Mouse (Mus musculus) layer of hippocampus, postnatal 36 days (tissue): ENCODE results near the gene Vax2. TPM values are rescaled to one million over a fixed set of nuclear protein-coding genes. Genes with fewer than 3 reads are reported as not detected.
A peak's percentile ranks its signal among the peaks of the same experiment; 100 is the strongest.

ENCODE experiments used
- DNase-seq, 2 experiments: peaks; one replicate each; pipeline ENCODE4 v3.0.0; 2022
- total RNA-seq, 2 experiments: library from RNA; stranded (reverse); gene quantifications; 2 replicates each; pipeline ENCODE4 v1.2.3; 2021

Vax2 gene
- total RNA-seq, 2 experiments from 2014 or later, result not detected

DNA sequence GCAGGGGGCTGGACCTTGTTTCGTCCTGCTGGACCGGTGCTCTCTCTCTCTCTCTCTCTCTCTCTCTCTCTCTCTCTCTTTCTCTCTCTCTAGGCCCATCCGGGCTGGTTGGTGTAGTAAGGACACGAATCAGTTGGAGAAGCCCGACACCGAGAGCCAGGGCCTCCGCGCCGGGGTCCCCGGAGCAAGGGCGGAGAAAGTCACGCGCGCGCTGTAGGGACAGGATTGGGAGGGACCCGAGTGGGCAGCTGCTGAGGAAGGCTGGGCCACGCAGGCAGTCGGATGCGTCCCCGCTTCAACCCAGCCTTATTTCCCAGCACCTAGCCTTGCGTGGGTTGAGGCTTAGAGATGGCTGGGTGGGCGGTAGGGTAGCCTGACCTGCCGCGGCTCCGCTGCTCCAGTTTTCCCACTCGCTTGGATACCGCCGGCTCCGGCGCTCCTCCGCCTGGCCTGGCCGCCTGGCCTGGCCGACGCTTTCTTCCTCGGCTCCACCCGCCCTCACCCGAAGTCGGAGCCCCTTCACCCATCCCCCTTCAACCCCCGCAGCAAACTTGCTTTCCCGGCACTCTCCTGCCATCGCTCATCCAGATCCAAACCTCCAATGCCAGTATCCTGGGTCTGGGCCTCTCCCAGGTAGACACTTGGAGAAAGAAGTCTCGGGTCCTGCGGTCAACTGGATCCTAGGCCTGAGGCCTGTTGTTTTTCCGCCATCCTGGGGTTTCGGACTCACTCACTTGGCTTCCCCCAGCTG, 836 bp downstream of the Vax2 start:
- DNase-seq, result no peak

DNA sequence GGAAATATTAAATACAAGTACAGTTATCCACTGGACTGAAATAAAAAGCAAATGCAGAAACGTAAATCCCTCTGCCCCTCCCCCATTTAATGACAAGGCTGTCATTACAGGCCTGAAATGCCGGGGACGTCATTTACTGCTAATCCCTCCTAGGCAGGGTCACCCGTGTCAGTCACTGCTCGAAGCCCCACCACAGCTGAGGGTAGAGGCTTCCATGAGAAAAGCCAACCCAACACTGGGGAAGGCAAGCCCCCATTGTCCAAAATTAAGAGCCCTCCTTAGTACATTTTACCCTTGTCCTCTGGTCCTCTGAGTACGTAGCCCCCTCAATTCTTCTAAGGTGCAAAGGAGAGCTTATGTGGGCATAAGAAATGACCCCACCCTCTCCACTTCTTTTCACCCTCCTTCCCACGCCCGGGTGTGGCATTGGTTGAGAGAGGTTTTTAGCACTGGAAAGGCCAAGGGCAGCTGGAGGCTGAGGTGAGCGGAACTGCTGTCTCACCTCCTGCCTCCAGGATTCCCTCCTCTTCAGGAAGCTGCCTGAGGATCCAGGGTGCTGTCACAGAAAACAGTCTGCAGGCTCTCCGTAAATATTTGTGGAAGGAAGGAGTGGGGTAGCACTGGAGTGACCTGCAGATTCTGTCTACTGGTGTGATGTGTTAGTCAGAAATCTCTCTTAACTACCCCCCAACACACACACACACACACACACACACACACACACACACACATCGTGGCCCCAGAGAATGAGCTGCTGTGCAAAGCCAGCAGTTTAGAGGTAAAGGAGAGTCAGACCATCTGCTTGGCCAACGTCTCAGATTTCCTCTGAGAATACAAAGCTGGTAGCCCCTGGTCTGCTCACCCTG, 2.4 kb downstream of the Vax2 start:
- DNase-seq, result no peak

DNA sequence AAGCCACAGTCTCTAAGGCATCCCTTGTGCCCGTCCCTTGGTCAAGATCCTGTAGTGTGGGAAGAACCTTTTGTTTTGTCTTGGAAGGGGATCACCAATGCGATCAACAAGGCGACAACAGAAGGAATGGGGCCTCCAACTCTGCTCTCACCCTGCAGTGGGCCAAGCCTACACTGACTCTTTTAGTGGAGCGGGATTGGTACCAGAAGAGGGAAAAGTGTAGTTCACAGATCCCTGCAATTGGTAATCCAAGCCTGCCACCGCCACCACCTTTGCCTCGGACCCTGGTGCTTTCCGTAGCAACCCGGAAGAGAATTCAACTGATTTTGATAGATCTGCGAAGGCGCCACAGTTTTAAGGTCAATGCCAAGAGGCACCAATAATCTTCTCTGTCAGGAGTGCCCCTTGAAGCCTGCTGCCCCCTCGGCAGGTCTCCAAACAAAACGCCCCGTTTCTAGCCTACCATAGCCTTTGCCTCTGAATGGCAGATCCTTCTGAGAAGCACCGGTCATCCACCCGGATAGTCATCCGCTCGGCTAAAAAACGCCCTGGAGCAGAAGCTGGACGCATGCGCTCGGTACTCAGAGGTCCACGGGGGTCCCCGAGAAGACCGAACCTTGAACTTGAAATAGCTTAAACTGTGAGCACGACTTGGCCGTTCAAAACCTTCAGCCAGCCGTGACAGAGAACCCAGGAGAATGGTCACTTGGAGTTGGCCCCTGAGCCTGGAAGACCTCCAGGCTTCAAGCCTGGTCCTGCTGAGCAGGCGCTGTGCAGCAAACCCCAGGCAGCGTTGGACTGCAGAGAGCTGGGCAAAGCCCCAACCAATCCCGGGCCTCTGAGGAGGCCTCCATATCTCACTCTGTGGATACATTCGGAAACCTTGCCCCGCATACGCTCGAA, 3.4 kb downstream of the Vax2 start:
- no peak for DNase-seq

DNA sequence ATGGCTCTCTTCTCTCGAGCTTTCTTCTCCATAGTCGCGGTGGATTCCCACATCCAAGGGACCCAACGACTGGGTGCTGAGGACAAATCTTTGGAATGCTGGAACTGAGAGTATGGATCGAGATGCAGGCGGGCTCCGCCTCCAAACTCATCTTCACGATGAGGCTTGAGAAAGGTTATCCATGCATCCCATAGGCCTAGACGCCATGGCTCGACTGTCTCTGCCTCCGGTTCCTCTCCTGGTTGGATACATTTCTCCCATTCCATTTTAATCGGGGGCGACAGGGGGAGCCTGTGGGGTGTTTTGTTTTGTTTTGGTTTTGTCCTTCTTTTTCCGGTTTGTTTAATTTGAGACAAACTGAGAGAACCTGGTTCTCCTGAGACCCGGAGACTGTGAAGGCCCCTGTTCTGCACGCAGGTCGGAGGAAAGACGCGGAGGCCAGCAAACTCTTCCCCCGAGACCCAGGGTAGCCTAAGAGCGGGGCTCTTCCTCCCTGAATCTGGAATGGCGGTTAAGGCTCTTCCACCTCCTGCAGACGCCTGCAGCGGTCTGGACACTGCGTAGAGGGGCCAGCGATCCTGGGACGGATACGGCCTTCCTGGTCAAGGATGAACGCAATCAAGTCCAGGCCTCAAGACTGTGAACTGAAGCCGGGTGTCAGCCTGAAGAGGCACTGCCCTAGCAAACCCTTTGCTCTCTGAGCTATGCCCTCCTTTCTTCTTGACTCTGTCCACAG, 4.6 kb downstream of the Vax2 start:
- no peak for DNase-seq

DNA sequence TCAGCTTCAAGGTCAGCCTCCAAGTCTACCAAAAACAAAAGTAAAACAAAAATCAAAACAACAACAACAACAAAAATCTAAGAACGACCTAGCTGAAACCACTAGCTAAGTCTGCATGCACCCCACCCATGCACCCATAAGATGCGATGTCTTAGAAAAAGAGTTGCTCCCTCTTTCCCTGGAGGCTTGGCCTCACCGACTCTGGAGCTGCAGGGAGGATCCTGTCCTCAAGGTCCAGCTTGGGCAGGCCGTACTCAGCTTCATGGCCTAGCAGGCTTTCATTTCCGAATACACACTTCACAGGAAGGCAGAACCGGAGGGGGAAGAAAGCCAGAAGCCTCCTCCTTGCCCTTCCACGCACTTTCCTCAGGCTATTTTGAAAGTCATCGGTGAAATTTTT, 6.0 kb downstream of the Vax2 start:
- no peak for DNase-seq

DNA sequence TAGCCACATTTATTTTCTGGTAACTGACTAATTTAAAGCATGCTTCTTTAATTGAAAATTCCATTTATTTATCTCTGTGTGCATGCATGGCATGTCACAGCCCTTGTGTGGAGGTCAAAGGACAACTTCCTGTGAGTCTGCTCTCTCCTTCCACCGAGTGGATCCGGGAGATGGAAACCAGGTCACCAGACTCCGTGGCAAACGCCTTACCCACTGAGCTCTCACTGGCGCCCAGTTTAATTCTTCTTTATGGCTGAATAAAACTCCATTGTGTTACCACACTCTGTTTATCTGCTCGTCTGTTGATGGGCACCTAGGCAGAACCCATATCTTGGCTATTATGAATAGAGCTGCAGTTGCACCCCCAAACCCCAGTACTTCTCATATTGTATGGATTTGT, 11.5 kb downstream of the Vax2 start:
- DNase-seq, result no peak

DNA sequence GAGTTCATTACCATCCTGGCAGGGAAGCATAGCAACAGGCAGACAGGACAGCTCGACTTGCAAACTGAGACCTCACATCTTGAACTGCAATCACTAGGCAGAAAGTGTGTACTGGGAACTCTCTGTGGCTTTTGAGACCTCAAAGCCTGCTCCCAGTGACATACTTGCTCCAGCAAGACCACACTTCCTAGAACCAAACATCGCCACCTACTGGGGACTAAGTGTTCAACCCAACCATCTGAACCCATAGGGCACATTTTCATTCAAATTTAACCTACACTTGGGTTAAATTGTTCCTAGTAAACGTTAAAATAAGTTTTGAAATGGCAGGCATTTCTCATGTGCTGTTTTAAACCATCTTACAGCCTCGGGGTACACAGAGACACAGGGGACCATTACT, 16.1 kb downstream of the Vax2 start:
- no peak for DNase-seq

DNA sequence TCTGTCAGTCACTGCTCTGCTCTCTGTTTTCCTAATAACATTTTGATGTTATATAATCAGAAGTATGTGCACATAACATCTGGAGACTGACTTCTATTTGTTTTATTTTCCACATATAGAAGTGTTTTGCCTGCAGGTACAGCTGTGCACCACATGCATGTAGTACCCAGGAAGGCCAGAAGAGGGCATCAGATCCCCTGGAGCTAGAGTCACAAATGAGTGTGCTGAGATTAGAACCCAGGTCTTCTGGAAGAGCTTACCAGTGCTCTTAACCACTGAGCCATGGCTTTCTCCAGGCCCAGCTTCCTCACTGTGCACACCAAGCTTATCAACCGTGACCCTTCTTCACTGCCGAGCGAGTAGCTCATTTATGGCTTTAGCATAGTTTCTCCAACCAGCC, 17.4 kb downstream of the Vax2 start:
- DNase-seq, result no peak

DNA sequence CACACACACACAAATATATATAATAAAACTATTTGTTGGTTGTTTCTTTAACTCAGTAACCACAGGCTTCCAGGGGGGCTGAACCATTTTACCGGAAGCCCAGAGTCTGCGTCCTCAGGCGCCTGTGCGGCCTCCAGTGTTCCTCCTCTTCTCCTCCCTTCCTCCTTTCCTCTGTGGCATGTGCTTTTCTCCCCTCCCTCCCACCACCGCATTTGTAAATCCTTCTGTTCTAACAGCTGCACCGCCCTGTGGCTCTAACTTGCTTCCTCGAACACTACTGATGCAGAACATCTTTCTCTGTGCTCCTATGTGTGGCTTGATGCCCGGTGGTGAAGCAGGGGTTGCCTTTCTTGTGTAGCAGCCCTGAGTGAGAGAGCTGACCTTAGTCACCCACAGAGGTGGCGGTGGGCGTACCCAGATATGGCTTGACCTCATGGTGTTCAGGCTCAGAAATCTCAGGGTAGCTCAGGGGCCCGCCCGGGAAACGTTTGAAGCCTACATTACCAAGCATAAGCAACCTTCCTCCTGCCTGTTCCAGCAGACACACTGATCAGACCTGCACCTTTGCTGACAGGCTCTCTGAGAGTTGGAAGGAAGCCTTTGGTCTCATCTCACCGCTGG, 18.4 kb downstream of the Vax2 start:
- DNase-seq, result no peak

DNA sequence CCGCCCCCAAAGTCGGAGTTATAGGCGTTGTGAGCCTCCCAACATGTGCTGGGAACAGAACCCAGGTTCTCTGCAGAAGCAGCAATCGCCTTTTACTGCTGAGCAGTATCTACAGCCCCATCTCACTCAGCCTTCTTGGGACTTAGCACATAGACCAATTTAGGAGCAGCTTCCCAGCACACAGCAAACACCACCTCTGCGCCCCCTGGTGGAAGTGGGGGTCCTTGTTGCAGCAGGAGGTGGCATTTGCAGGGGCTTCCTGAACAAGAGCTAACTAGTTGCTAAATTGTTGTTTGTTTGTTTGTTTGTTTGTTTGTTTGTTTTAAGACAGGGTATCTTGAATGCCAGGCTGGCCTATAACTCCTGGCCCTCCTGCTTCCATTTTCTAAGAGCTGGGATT, 20.1 kb downstream of the Vax2 start:
- no peak for DNase-seq

DNA sequence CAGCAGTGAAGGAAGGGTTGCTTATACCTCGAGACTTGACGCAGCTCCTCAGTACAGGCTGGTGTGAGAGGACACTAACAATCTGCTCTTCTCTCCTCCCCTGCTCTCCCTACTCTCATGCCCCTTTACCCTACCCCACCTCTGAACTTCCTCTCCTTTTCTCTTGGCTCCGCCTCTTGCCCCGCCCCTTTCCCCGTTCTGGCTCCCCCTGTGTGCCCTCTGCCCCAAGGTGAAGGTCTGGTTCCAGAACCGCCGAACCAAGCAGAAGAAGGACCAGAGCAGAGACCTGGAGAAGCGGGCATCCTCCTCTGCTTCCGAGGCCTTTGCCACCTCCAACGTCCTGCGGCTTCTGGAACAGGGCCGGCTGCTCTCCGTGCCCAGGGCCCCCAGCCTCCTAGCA, 26.2 kb downstream of the Vax2 start:
- DNase-seq, result no peak

DNA sequence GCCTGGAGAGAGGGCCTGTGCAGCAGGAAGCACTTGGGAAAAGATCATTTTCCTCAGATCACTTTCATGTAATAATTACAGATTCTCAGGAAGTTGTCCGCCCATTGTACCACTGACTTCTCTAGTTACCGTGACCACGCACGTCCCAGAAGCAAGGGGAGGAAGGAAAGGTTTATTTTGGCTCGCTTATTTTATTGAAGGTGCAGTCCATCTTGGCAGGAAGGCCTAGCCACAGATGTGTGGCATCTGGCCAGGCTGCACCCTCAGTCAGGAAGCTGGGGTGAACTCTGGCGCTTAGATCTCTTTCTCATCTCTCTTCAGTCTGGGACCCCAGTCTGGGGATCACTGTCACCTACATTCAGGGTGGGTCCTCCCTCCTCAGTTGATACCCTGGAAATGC, 27.5 kb downstream of the Vax2 start:
- no peak for DNase-seq

DNA sequence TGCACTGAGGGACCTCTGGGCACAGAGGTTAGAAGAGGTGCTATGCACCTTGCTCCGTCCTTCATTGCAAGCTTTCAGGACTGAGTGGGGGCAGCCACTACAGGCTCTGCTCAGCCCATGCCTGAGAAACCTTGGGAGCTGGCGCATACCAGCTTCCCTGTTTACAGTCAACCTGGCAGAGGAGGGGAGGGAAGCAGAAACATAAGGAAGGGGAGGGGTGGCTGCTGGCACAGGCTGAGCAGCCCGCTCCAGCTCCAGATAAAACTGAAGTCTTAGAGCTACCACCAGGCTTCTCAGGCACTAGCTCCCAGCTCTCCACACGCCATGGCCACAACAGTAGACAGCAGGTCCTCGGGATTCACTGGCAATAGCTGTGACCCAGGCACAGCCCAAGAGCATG, 31.7 kb downstream of the Vax2 start, which contains the start of gene Atp6v1b1:
Gene Atp6v1b1 (plus strand): TSS at position 230 of the 400 bp plus-strand sequence.
- no peak for DNase-seq

DNA sequence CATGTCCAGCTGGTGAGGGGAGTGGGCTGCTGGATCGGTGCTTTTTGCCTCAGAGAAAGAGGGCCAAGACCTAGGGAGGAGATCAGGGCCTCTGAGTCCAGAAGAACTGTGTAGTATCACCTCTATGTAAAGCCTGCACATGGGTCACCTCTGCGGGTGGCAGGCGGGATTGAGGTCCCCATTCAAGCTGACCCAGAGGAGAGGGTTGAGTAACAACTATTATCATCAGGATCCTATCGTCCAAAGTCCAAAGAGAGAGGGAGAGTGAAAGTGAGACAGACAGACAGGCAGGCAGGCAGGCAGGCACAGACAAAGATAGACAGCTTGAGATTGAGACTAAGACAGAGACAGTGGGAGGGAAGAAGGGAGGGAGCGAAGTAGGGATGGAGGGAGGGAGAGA, 32.1 kb downstream of the Vax2 start:
- DNase-seq, result no peak

DNA sequence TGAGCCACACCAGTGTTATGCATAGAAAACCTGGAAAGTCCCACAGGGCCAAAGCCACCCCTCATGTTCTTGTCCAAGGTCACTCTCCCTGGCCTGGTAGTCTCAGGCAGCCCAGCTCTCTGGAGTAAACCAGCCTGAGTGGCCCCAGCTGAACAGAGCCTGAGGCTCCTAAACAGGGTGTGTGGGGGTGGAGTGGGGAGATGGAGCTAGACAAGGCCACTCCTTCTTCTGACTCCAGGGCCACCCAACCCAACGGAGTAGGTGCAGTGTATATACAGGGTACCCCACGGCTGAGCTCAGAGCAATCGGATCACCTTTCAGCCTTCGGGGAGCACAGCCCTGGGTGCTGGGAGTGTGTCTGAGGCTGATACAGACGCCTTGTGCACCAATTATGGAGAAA, 33.1 kb downstream of the Vax2 start:
- no peak for DNase-seq

DNA sequence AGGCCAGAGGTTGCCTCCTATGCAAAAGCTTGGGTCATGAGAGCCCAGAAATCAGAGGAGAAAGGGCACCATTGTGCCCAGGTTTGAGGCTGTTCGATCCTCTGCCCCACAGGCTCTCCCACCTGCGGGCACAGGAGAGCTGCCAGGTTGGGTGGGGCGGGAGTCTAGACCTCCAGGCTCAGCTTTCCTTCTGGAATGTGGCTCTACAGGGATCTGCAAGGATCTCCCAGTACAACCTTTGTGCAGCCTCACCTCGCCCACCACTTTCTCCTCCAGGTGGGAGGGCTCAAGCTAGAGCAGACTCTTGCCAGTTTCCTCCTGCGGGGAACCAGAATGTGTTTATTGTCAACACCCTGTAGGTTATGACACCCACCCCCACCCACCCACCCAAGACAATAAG, 33.5 kb downstream of the Vax2 start:
- DNase-seq, result no peak

DNA sequence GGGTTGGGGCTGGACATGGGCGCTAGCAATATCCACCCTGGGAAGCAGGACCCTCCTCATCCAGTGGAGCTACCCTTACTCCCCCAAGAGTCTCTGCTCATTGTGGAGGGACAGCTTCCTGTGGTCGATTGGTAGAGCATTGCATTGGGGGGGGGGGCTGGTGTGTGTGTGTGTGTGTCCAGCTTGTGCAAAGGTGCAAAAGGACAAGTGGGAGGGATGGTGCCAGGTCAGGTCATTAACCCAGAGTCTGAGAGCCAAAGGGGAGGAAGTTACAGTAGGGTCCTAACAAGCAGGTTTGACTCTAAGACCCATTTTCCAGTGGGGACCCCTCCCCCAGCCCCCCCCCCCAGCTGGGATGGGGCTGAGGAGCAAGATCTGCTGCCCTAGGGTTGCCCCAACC, 34.4 kb downstream of the Vax2 start:
- no peak for DNase-seq

DNA sequence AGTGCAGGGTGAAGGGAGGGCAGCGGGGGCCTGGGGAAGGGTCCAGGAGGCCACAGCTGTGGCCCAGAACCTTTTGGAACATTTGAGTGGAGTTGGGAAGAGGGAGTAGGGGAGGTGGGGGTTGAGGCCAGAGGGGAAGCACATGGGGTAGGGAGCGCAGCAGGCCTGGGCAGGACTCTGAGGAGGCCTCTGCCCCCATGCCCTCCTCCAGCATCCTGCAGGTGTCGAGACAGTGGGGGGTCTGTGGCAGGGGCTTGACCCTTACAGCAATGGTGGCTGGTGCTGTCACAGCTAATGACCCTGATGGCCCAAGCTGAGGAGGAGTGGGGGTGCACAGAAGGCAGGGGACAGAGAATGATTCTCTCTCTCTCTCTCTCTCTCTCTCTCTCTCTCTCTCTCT, 38.2 kb downstream of the Vax2 start:
- DNase-seq, result no peak

DNA sequence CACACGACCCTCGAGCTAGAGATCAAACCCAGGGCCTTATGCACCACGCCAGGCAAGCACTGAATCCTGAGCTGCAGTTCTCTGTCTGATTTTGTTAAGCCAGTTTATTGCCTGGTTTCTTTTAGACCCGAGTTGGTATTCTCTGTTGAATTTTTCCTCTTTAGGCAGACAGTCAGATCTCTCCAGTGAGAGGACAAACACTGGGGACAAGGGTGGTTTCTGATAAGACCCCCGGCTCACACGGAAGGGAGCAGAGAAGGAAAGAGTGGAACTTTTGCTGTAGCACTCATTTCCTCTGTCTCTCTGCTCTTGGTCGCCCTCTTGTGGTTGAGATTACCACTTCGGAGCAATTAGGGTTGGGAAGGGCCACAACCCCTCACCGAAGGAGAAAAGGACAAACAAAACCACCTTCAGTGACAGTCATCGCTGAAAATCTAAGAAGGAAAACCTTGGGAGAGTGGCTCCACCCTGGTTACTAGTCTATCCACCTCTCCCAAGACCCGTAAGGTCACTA, 39.2 kb downstream of the Vax2 start:
- DNase-seq, result peak in 1 of 2 experiments; percentile 50

DNA sequence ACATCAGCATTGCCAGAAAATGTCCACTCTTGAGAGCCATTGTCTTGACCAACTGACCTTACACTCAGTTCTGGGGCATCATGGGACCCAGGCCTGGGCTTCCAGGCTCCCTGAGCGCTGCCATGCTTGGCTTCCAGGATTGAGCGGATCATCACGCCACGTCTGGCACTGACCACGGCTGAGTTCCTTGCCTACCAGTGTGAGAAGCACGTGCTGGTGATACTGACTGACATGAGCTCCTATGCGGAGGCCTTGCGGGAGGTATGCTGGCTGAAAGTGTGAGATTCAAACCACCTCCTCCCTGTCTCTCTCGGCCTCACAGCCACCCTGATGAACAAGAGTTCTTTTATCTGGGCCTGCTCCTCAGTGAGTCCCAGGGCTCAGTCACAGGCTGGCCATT, 45.0 kb downstream of the Vax2 start:
- DNase-seq, result no peak

DNA sequence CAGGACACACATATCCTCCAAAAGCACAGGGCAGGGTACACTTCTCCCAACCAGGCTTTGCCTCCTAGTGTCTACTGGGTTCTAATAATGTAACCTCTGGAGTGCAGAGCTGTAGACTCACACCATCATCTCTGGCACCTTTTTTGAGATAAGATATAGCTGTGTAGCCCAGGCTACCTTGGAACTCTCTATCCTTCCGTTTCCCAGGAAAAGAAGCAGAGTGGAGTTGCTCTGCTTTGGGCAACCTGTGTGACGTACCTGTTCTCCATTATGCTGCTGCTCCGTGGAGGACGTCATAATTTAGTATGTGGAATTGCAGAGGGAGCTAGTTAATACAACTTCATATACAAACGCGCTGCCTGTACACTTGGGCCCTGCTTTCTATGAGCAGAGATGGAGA, 51.3 kb downstream of the Vax2 start, which contains the start of gene Ankrd53:
Gene Ankrd53 (plus strand): TSS at position 301 of the 400 bp plus-strand sequence.
- DNase-seq, result no peak
